Mouse (Mus musculus): ENCODE data around the gene Ablim2.

Ablim2 gene

DNA sequence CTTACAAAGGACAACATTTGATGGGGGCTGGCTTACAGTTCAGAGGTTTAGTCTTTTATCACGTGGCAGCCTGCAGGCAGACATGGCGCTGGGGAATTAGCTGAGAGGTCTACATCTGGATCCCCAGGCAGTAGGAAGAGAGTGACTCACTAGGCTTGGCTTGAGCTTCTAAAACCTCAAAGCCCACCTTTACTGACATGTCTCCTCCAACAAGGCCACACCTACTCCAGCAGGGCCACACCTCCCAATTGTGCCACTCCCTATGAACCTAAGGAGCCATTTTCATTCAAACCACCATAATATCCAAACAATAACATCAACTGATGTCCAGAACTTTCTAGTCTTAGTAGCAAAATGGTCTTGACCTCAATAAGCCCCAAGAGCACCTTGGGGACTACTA is 12.6 kb downstream of the Ablim2 start:
- no peak for DNase-seq (ENCODE audit: low spot score in 2 of 2)

- no peak for DNase-seq (ENCODE audit: low spot score in 2 of 2)
Observed at GRCm38 (mm10) chr5:35770891-35771663, 13.4 kb downstream of the Ablim2 start.

- DNase-seq (ENCODE audit: low spot score in 2 of 2) = peak in 1 of 2 experiments; percentile 40
Observed at GRCm38 (mm10) chr5:35773274-35774136, 15.8 kb downstream of the Ablim2 start.

DNA sequence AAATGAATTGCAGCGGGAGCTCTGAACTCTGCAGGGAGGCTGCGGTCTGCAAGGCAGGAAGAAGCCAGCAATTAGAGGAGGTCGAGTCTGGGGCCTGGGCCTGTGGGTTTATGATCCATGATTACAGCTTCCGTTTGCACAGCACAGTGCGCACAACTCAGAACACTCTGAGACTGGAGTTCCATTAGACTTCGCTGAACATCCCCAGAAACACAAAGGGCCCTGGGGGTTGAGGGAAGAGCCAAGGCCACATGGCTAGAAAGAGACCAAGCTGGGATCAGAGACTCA is 16.4 kb downstream of the Ablim2 start:
- DNase-seq (ENCODE audit: low spot score in 2 of 2) = no peak

- DNase-seq (ENCODE audit: low spot score in 2 of 2) = no peak
Observed at GRCm38 (mm10) chr5:35781116-35781515, 23.4 kb downstream of the Ablim2 start.

GRCm38 (mm10) chr5:35782648-35783180 is 25.0 kb downstream of the Ablim2 start:
- DNase-seq (ENCODE audit: low spot score in 2 of 2) = no peak

GRCm38 (mm10) chr5:35785853-35786252 is 28.2 kb downstream of the Ablim2 start:
- no peak for DNase-seq (ENCODE audit: low spot score in 2 of 2)

- no peak for DNase-seq (ENCODE audit: low spot score in 2 of 2)
Observed at GRCm38 (mm10) chr5:35787847-35788246, 30.2 kb downstream of the Ablim2 start.

GRCm38 (mm10) chr5:35788719-35789118 is 31.0 kb downstream of the Ablim2 start:
- no peak for DNase-seq (ENCODE audit: low spot score in 2 of 2)

- no peak for DNase-seq (ENCODE audit: low spot score in 2 of 2)
Observed at GRCm38 (mm10) chr5:35789697-35790096, 32.0 kb downstream of the Ablim2 start.

DNA sequence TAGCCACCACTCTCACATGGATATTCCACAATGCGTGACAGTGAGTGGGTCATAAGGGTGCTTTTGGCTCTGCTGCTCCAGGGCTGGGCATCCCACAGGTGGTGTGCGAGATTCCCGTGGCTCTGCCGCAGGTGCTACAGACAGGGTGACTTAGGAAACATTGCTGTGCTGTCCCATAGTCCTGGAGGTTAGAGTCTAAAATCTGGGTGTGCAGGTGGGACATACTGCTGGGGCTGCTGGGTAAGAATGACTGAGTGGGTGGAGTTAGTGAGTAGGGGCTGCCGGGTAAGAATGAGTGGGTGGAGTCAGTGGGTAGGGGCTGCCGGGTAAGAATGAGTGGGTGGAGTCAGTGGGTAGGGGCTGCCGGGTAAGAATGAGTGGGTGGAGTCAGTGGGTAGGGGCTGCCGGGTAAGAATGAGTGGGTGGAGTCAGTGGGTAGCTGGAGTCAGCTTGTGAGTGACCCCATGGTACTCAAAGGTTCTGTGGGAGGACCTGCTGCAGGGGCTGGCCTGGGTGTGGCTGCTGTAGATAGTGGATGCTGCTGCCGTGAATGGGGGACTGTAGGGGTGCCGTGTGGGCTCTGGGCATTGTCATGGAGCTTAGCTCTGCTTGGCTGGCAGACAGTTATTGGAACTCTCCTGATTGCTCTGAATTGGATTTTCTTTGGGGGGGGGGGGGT is 32.8 kb downstream of the Ablim2 start:
- no peak for DNase-seq (ENCODE audit: low spot score in 2 of 2)

DNA sequence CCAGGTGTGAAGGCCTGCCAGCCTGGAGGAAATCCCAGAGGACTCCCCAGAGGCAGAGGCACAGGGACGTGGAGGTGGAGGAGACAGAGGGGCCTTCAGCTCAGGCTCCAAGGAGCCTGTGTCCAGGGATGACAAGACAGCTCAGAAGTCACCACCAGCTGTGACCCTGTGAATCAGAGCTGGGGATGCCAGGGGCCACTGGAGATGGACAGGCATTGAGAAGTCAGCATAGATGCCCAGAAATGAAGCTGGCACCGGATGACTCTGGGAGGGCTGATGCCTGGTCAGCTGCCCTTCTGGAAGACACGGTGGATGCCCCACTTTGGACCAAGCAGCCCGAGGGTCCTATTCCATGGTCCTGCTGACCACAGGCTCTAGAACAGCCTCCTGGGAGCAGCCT is 36.3 kb downstream of the Ablim2 start:
- no peak for DNase-seq (ENCODE audit: low spot score in 2 of 2)

DNA sequence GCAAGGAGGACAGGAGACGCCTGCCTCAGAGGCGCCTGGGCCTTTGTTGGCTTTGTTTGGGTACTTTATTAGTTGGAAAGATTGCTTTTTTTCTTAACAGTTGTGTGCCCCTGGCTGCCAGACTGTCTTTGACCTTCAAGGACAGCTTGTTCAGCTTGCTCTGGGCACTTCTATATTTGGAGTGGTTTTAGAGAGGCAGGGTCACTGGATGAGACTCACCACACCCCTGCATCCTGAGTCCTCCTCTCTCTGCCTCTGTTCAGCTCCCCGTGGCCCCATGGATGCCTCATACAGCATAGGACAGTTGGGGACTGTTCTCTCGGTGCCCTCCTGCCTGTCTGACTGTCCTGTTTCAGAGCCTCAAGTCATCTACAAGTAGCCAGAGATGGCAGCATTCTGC is 37.3 kb downstream of the Ablim2 start:
- no peak for DNase-seq (ENCODE audit: low spot score in 2 of 2)

DNA sequence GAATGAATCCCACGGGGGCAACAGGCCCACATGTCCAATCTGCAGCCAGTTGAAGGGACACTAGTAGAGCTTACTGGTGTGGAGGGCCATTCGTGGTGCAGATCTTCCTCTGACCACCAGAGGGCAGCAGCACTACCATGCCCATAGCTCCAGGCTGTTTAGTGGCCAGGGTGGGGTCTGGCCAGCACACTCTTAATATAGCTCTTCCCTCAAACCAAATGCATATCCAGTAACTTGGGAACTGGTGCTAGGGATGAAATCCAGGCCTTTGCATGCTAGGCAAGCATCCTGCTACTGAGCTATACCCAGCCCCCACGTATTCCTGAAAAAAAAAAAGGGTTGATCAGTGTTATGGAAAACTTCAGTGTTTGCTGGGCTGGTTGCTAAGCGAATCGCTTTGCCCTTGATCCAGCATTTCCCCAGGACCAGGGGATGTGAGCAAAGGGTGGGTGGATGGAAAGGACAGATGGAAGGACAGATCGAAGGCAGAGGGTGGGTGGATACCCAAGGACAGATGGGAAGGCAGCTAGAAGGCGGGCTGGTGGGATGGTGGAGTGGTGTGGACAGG is 37.9 kb downstream of the Ablim2 start:
- peak in 1 of 2 experiments; percentile 74 for DNase-seq (ENCODE audit: low spot score in 2 of 2)

GRCm38 (mm10) chr5:35796136-35796535 is 38.5 kb downstream of the Ablim2 start:
- DNase-seq (ENCODE audit: low spot score in 2 of 2) = no peak

- DNase-seq (ENCODE audit: low spot score in 2 of 2) = no peak
Observed at GRCm38 (mm10) chr5:35799090-35799489, 41.4 kb downstream of the Ablim2 start.

DNA sequence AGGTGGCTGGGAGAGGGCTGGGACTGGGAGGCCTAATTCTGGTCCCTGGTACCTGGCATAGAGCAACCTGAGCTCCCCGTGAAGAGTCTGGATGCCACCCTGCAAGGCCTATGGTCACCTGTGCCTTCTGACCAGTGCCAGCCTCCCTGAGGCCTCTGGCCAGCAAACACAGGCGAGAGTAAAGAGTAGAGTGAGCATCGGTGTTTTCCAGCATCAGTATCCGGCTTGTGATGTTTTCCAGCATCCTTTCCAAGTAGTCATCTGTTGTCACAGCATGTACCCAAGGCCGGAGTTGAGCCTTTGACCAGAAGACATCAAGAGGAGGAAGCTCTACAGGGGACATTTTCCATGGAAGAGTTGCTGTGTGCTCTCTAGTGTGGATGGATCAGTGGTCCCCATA is 45.7 kb downstream of the Ablim2 start:
- no peak for DNase-seq (ENCODE audit: low spot score in 2 of 2)

GRCm38 (mm10) chr5:35804685-35805084 is 47.0 kb downstream of the Ablim2 start:
- DNase-seq (ENCODE audit: low spot score in 2 of 2) = no peak

DNA sequence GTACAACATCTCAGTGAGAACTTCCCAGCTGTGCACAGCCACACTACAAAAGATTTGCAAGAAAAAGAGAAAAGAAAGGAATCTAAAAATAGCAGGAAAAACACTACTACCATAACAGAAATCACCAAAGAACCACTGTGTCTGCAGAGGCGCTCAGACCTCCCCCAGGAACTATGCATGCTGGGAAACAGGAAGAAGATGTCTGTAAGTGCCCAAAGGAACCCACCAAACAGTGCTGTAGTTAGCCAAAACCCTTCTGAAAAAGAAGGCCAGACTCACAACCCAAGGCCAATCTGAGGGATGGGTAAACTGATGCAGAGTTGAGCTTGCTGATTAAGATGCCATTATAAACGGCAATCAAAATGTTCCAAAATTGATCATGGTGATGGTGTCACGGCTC is 47.5 kb downstream of the Ablim2 start:
- no peak for DNase-seq (ENCODE audit: low spot score in 2 of 2)

DNA sequence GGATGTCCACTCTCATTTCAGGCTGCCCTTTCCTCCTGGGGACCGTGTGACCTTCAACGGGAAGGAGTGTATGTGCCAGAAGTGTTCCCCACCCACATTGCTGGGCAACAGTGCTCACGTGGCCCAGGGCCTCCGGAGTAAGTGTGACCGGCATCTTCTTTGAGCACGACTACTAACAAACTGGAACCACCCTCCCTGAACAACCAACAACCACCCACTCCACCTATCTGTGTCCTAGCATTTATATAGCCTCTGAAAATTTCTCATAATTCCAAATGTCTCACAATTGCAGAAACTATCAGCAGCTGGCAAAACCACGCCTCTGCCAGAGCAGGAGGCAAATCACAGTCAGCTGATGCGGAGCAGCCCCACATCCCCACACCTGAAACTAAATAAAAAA is 49.3 kb downstream of the Ablim2 start:
- DNase-seq (ENCODE audit: low spot score in 2 of 2) = no peak

DNA sequence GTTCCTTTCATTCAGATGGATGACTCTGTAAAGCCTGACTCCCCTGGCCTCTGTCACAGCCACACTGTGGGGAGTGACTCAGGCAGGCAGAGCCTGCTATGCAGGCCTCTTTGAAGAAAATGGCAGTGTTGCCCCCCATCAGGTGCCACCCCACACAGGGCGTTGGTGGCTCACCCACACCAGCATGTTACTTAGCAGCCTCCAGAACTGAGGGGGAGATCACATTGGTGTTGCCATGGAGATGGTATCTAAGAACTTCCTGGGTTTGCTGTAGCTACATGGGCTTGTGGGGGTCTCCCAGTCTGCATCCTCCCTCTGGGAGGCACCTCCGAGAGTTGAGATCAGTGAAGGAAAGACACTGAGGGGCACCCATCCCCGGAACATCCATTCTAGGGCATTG is 52.8 kb downstream of the Ablim2 start:
- no peak for DNase-seq (ENCODE audit: low spot score in 2 of 2)

Data from cerebellum, postnatal 4 days (tissue).